Mouse (Mus musculus) embryonic facial prominence, embryonic 11.5 days (tissue): ENCODE measurements at regions not wholly inside any gene's neighbourhood (a gene's known extent, or its start where the extent isn't known, plus 50 kb on each side); places are given as distances from the start of the nearest gene placed in this dataset.
A peak's percentile ranks its signal among the peaks of the same experiment; 100 is the strongest.

ENCODE experiments used
- ATAC-seq: fragments of 200-750 bp; cut with Nextera tagmentation; replicated peaks from 2 replicates; pipeline ENCODE4 v1.8.0; 2017; ENCODE audit warnings: low read depth; ENCODE audit not compliant: insufficient number of reproducible peaks, low FRiP score, low TSS enrichment
- DNase-seq: peaks from one replicate; pipeline ENCODE4 v3.0.0-alpha.2; 2015; ENCODE audit warnings: low spot score
- H3K27ac ChIP-seq: fragments of 300-500 bp; sonication (generic); replicated peaks from 2 replicates; pipeline ENCODE4 v1.5.1; 2014; ENCODE audit warnings: mild to moderate bottlenecking, low read depth, low read length, control low read depth
- H3K27me3 ChIP-seq: fragments of 300-500 bp; sonication (generic); 2 replicates; pipeline ENCODE4 v1.6.1; 2014; ENCODE audit warnings: mild to moderate bottlenecking, low read length, moderate library complexity, mixed read lengths; ENCODE audit not compliant: control insufficient read depth, insufficient read depth
- H3K36me3 ChIP-seq: fragments of 300-500 bp; sonication (generic); replicated peaks from 2 replicates; pipeline ENCODE4 v1.6.1; 2014; ENCODE audit warnings: low read depth, mild to moderate bottlenecking, low read length, moderate library complexity, mixed read lengths; ENCODE audit not compliant: control insufficient read depth, insufficient read depth
- H3K4me1 ChIP-seq: fragments of 300-500 bp; sonication (generic); 2 replicates; pipeline ENCODE4 v1.6.1; 2014; ENCODE audit warnings: low read length, mixed read lengths; ENCODE audit not compliant: control insufficient read depth, insufficient read depth
- H3K4me2 ChIP-seq: fragments of 300-500 bp; sonication (generic); 2 replicates; pipeline ENCODE4 v1.6.1; 2014; ENCODE audit warnings: low read depth, mild to moderate bottlenecking, control low read depth, low read length, moderate library complexity
- H3K4me3 ChIP-seq: fragments of 300-500 bp; sonication (generic); 2 replicates; pipeline ENCODE4 v1.5.1; 2014; ENCODE audit warnings: low read depth, low read length, control low read depth
- H3K9ac ChIP-seq: fragments of 300-500 bp; sonication (generic); replicated peaks from 2 replicates; pipeline ENCODE4 v1.6.1; 2014; ENCODE audit warnings: mild to moderate bottlenecking, control low read depth, low read length
- H3K9me3 ChIP-seq: fragments of 300-500 bp; sonication (generic); replicated peaks from 2 replicates; pipeline ENCODE4 v1.6.1; 2016; ENCODE audit warnings: mild to moderate bottlenecking, low read length, inconsistent platforms, mixed read lengths; ENCODE audit not compliant: control insufficient read depth
- WGBS: fragments of 180-500 bp; shearing (Covaris S2); extraction: QIAGEN DNeasy Blood & Tissue Kit; methylation state at CpG from one replicate; pipeline ENCODE4 v1.1.7; 2014; 5-methylcytosine and 5-hydroxymethylcytosine counted together

DNA sequence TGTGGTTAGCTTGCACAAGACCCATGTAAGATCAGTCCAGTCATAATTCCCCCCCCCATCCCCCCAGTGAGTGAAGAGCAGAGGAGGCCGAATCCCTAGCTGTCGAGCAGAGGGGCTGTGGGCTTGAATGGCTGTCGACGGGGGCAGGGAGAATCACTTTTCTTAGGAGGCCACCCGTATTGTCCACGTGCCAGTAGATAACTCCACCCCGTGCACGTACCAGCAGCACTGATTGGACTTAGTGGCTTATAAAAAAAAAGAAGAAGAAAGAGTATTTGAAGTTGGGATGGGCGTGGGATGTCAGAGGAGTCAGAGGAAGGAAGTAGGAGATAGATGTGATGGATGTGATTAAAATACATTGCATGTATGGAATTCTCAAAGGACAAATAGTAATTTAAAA lies 272.9 kb downstream of the Lnpk start:
- WGBS, result 92% methylated on average over 9 of the region's 9 CpGs
- Histone ChIP-seq H3K36me3 (no peaks in the 10 kb centered on the region), H3K4me1 (no peaks in the 10 kb centered on the region), H3K27me3 (no peaks in the 10 kb centered on the region), H3K4me3 (no peak overlapping the region), H3K27ac (no peak overlapping the region), H3K9ac (no peak overlapping the region), H3K9me3 (no peaks in the 10 kb centered on the region), H3K4me2 (no peak overlapping the region)
- ATAC-seq (no peak), DNase-seq (no peak)

DNA sequence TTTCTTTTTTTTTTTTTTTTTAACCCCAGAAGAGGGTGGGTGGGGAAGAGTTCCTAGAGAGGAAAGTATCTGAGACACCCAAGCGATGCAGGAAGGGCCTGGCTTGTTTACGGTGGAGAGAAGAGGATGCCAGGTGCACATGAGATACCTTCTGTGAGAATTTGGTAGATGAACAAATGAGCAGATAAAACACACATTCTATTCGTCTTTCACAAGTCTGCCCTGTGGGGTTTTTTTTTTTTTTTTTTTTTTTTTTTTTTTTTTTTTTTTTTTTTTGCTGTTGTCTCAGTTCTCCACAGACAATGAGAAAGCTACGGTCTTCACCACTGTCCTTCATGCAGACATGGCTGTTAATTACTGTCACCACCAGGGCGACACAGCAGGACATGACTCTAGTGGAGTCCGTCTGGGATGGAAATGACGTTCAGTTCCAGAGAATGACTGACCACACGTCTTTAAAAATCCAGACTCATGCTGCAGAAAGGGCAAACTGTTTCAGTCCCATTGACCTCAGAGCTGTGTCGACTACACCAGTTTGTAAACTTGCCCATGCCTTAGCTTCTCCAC lies 278.3 kb downstream of the Lnpk start:
- peak overlapping the region; percentile 29 for H3K4me2 ChIP-seq
- H3K27me3 ChIP-seq, result no peaks in the 10 kb centered on the region
- no peak overlapping the region for H3K9ac ChIP-seq
- no peak overlapping the region for H3K4me3 ChIP-seq
- H3K9me3 ChIP-seq, result no peaks in the 10 kb centered on the region
- no peaks in the 10 kb centered on the region for H3K36me3 ChIP-seq
- 15% methylated on average over 9 of the region's 9 CpGs for WGBS
- ATAC-seq (no peak), DNase-seq (no peak)
- no peaks in the 10 kb centered on the region for H3K4me1 ChIP-seq
- no peak overlapping the region for H3K27ac ChIP-seq

DNA sequence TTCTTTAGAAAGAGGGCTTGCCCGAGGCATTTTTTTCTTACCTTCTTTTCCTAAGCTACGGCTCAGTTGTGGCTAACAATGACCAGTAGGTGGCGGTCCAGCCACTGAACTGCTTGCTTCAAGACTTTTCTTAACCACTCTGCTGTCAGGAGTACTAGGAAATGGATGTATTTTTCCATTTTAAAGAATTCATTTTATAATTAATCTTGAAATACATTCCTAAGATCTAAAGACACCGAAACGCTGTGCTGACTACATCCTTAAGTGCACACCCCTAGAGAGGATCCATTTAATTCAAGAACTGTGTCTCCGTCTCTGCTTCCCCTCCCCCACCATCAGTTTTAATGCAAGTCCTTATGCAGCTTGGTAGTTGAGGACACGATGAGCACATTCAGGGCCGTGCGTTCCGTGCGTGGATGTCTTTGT lies 278.9 kb downstream of the Lnpk start:
- no peak overlapping the region for H3K27ac ChIP-seq
- H3K27me3 ChIP-seq, result no peaks in the 10 kb centered on the region
- WGBS, result 2% methylated on average over 11 of the region's 11 CpGs
- no peaks in the 10 kb centered on the region for H3K36me3 ChIP-seq
- H3K9ac ChIP-seq, result no peak overlapping the region
- DNase-seq, result peak; percentile 92
- no peak overlapping the region for H3K4me3 ChIP-seq
- H3K4me1 ChIP-seq, result no peaks in the 10 kb centered on the region
- 0 out of 2 replicates have a peak, but pooled peaks have one; percentile 52 for ATAC-seq
- peak overlapping the region; percentile 29 for H3K4me2 ChIP-seq
- H3K9me3 ChIP-seq, result no peaks in the 10 kb centered on the region

DNA sequence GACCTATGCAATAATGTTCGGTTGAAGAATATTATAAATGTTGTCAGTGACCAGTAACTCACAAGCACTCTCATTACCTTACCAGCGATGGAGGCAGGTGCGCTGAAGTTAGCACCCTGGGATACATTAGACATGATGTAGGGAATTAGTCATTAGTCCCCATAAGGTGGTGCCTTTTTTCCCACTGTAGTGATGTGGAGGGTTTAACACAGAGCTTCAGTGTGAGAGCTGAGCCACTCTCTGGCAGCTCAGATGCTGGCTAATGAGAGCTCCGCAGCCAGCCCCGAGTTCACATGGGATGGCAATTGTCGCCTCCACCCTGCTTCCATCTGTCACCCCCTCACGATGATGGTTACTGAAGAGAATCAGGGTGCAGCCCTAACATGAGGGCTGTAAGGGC lies 286.6 kb downstream of the Lnpk start:
- Histone ChIP-seq H3K4me3 (no peak overlapping the region), H3K27ac (no peak overlapping the region), H3K36me3 (no peaks in the 10 kb centered on the region), H3K4me2 (no peak overlapping the region), H3K9ac (no peak overlapping the region), H3K9me3 (no peaks in the 10 kb centered on the region), H3K4me1 (no peaks in the 10 kb centered on the region), H3K27me3 (no peaks in the 10 kb centered on the region)
- WGBS, result 93% methylated on average over 7 of the region's 7 CpGs
- ATAC-seq (no peak), DNase-seq (no peak)

DNA sequence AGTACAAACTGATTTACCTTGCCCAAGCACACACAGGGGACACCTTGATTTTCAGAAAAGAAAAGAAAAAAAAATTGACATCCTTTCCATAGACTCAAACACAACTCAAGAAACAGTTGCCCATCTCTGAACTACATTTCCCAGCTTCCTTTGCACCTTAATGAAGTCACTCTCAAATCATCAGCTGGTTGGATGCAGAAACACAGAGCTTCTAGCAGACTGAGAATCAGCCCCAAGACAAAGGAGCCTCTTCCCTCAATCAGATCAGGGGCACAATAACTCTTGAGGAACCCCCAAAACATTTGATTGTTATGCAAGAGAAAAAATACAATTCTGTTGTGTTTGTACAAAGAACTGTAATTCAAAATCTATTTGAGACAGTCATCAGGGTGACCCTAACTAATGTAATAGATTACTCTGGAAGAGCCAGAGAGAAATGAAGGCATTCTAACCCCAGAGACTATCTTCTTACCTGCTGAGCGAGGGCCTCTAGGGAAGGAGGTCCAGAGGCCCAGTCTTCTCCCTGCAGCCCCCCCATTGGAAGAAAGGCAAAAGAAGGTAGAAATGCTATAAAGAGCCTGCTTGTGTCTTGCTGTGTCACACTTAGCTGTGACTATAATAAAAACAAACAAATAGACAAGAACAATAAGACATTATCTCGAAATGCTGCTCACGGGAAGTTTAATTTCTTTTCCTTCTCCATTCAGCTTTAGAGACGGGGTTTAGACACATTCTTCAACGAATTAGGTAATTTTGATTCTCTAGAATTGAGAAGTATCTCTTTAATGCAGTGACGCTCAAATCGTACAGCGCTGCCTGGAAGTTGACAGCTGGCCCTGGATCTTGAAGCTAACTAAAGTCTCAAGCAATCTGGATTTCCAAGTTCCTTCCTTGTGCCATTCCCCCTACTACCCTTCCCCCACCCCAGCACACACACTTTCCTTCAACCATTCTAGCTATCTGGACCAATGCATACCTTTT lies 287.5 kb downstream of the Lnpk start:
- no peak for ATAC-seq
- H3K27ac ChIP-seq, result no peak overlapping the region

DNA sequence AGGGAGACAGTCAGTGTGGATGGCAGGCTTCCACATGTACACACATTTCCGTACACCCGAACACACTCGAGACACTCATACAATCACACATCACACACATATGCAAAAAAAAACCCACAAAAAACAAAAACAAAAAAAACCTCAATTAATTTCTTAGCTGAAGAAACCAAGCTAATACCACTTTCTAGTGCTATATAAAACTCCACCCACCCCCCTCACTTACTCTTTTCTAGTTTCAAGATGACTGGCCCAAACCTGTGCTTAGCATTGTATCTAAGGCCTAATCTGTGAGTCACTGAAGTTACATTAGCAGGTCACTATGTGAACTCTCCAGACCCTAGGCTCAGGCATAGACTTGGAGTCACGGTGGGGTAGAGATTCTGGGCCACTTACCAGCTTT lies 293.6 kb downstream of the Lnpk start:
- Histone ChIP-seq H3K4me1 (no peaks in the 10 kb centered on the region), H3K27me3 (no peaks in the 10 kb centered on the region), H3K4me2 (no peak overlapping the region), H3K4me3 (no peak overlapping the region), H3K36me3 (no peaks in the 10 kb centered on the region), H3K9ac (no peak overlapping the region), H3K9me3 (no peaks in the 10 kb centered on the region), H3K27ac (no peak overlapping the region)
- 87% methylated on average over 4 of the region's 4 CpGs for WGBS
- no peak for DNase-seq
- ATAC-seq, result no peak

More for the DNA sequence above, 287.5 kb downstream of the Lnpk start:
- H3K27me3 ChIP-seq, result no peaks in the 10 kb centered on the region
- H3K36me3 ChIP-seq, result no peaks in the 10 kb centered on the region
- H3K4me3 ChIP-seq, result no peak overlapping the region
- H3K9me3 ChIP-seq, result no peaks in the 10 kb centered on the region
- no peak overlapping the region for H3K4me2 ChIP-seq
- DNase-seq, result peak; percentile 55
- whole genome bisulfite sequencing, result 77% methylated on average over 8 of the region's 8 CpGs
- H3K9ac ChIP-seq, result no peak overlapping the region
- no peaks in the 10 kb centered on the region for H3K4me1 ChIP-seq

DNA sequence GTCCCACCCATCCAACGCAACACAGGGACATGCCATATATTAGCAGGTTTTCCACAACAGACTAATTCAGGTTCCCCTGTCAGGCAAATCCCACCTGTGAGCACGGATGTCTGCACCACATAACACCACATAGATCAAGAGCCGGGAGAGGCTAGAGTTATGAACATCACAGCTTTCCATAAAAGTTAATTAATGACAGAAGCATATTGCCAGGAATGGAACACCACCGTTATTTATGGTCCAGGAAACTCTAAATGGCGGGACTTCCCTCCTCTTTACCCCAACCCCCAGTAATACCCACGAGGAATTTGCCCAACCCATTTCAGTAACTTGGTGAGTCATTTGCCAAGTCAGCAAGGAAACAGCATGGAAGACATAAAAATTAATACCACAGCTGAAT lies 314.3 kb downstream of the Lnpk start:
- ATAC-seq, result no peak
- Histone ChIP-seq H3K4me2 (no peak overlapping the region), H3K9ac (no peak overlapping the region), H3K4me3 (no peak overlapping the region), H3K36me3 (no peaks in the 10 kb centered on the region), H3K9me3 (no peaks in the 10 kb centered on the region), H3K27me3 (no peaks in the 10 kb centered on the region), H3K27ac (no peak overlapping the region), H3K4me1 (no peaks in the 10 kb centered on the region; the same call in 1 of the 2 replicates)
- DNase-seq, result no peak
- 90% methylated on average over 6 of the region's 6 CpGs for WGBS
